ENCODE assay signal across 8 mouse cellular contexts in genomic region chr11:79339808-79340781, GRCm38 (mm10). TPM values are rescaled to one million over a fixed set of nuclear protein-coding genes. Genes with fewer than 3 reads are reported as not detected.
DNase-seq lines count a peak whose midpoint lies in the region; ATAC-seq lines count a peak whose summit lies in the region.

No protein-coding gene starts in this region.

- no peaks in the 10 kb centered on the region for H3K9me3 ChIP-seq in hindbrain, embryonic 15.5 days
- peaks cover 2% of the 10 kb centered on the region; the same call in 1 of the 2 replicates for H3K9me3 ChIP-seq in midbrain, embryonic 11.5 days (ENCODE audit: control insufficient read depth, low read length)
- H3K9me3 ChIP-seq in stomach, embryonic 16.5 days (replicated peaks; ENCODE audit: control insufficient read depth, low read length) = no peaks in the 10 kb centered on the region

- ATAC-seq in hindbrain, embryonic 15.5 days (ENCODE audit: low FRiP score, low read depth) = peak; percentile 84
- ATAC-seq in midbrain, embryonic 11.5 days (ENCODE audit: low FRiP score) = peak; percentile 83
- peak; percentile 82 for ATAC-seq in stomach, embryonic 16.5 days (ENCODE audit: insufficient read depth, low FRiP score)

- peak overlapping the region; percentile 95 for H3K9ac ChIP-seq in hindbrain, embryonic 15.5 days
- H3K9ac ChIP-seq in midbrain, embryonic 11.5 days (ENCODE audit: low read length) = peak overlapping the region; percentile 91
- H3K9ac ChIP-seq in stomach, embryonic 16.5 days (ENCODE audit: low read length) = peak overlapping the region; percentile 99

- DNase-seq in ovary, postnatal 36 days (ENCODE audit: low spot score) = peak; percentile 37
- DNase-seq in ovary, postnatal 14 days (ENCODE audit: low spot score) = no peak
- peak; percentile 20 for DNase-seq in cerebellum, adult 8-10 months
- peak; percentile 18 to 36 for DNase-seq in frontal cortex, postnatal 10 days (ENCODE audit: low spot score in 2 of 2)
- peak; percentile 72 for DNase-seq in left cerebral cortex, postnatal 4 days
- peak; percentile 91 for DNase-seq in midbrain, embryonic 11.5 days (ENCODE audit: low spot score, missing footprints)

- H3K27me3 ChIP-seq in hindbrain, embryonic 15.5 days = no peaks in the 10 kb centered on the region
- H3K27me3 ChIP-seq in midbrain, embryonic 11.5 days (ENCODE audit: control insufficient read depth, insufficient read depth, low read length) = no peaks in the 10 kb centered on the region; the same call in 1 of the 2 replicates
- H3K27me3 ChIP-seq in stomach, embryonic 16.5 days (ENCODE audit: control insufficient read depth, insufficient read depth, low read length) = no peaks in the 10 kb centered on the region

- WGBS in hindbrain, embryonic 15.5 days = under 1% methylated on average over 33 of the region's 63 CpGs
- WGBS in midbrain, embryonic 11.5 days = under 1% methylated on average over 25 of the region's 63 CpGs
- WGBS in stomach, embryonic 16.5 days = 2% methylated on average over 38 of the region's 63 CpGs

- peaks cover 4% of the 10 kb centered on the region; the same call in 1 of the 2 replicates for H3K36me3 ChIP-seq in hindbrain, embryonic 15.5 days
- no peaks in the 10 kb centered on the region for H3K36me3 ChIP-seq in midbrain, embryonic 11.5 days (ENCODE audit: control insufficient read depth, insufficient read depth, low read length)
- H3K36me3 ChIP-seq in stomach, embryonic 16.5 days (ENCODE audit: control insufficient read depth, insufficient read depth, low read length) = no peaks in the 10 kb centered on the region

- peak overlapping the region; percentile 89 for H3K27ac ChIP-seq in hindbrain, embryonic 15.5 days (replicated peaks)
- H3K27ac ChIP-seq in midbrain, embryonic 11.5 days (ENCODE audit: low read depth, low read length) = peak overlapping the region; percentile 77
- peak overlapping the region; percentile 87 for H3K27ac ChIP-seq in stomach, embryonic 16.5 days (ENCODE audit: low read length)

- intact Hi-C loops in left cerebral cortex, postnatal 4 days (cut with DNase I) = no loop called here

- peak overlapping the region; percentile 75 for H3K4me2 ChIP-seq in hindbrain, embryonic 15.5 days
- peak overlapping the region; percentile 80 for H3K4me2 ChIP-seq in midbrain, embryonic 11.5 days
- H3K4me2 ChIP-seq in stomach, embryonic 16.5 days (ENCODE audit: low read depth, low read length) = peak overlapping the region; percentile 70

- H3K4me1 ChIP-seq in hindbrain, embryonic 15.5 days (replicated peaks) = peaks cover 29% of the 10 kb centered on the region
- H3K4me1 ChIP-seq in midbrain, embryonic 11.5 days (ENCODE audit: control insufficient read depth, insufficient read depth, low read length) = peaks cover 9% of the 10 kb centered on the region
- H3K4me1 ChIP-seq in stomach, embryonic 16.5 days (ENCODE audit: control insufficient read depth, insufficient read depth, low read length) = 0 out of 2 replicates have a peak, but pooled peaks cover 5% of the 10 kb centered on the region

- peak overlapping the region; percentile 67 for H3K4me3 ChIP-seq in hindbrain, embryonic 15.5 days
- peak overlapping the region; percentile 89 for H3K4me3 ChIP-seq in midbrain, embryonic 11.5 days (ENCODE audit: low read depth, low read length)
- peak overlapping the region; percentile 94 for H3K4me3 ChIP-seq in stomach, embryonic 16.5 days (replicated peaks; ENCODE audit: low read length)

RNA-seq across cellular contexts. Expression of gene Nf1, which starts 0.6 kb away (rescaled TPM):
- polyA plus RNA-seq in hindbrain, embryonic 15.5 days (2015; fragmentation: Nextera tagmentation; extraction: Ambion mirVana) = 6.1 and 6.6 TPM in 2 replicates
- 100 to 1,000 TPM; 102 to 107 TPM for total RNA-seq in left cerebral cortex, postnatal 4 days (2021)
- 10.0 and 10.4 TPM in 2 replicates for polyA plus RNA-seq in midbrain, embryonic 11.5 days (2014; fragmentation: Nextera tagmentation; extraction: Ambion mirVana)
- 3.2 and 4.1 TPM in 2 replicates for polyA plus RNA-seq in stomach, embryonic 16.5 days (2015; fragmentation: Nextera tagmentation; extraction: Ambion mirVana)

RNA-seq across cellular contexts. Expression of gene Gm9964, which starts 43.4 kb away (rescaled TPM):
- polyA plus RNA-seq in hindbrain, embryonic 15.5 days (2015; fragmentation: Nextera tagmentation; extraction: Ambion mirVana) = not detected in 2 replicates
- total RNA-seq in left cerebral cortex, postnatal 4 days (2021) = under 1 TPM in 1 of 2 experiments, not detected in 1; 0.52 TPM
- polyA plus RNA-seq in midbrain, embryonic 11.5 days (2014; fragmentation: Nextera tagmentation; extraction: Ambion mirVana) = not detected in 2 replicates
- not detected in 2 replicates for polyA plus RNA-seq in stomach, embryonic 16.5 days (2015; fragmentation: Nextera tagmentation; extraction: Ambion mirVana)
